Mouse (Mus musculus): ENCODE measurements around the gene Kdm5b.
"Not testable (repeated sequence)": the region's sequence is repeated elsewhere in the genome, so short reads cannot be mapped to it uniquely, and the experiment has no call there.

Kdm5b gene

GRCm38 (mm10) chr1:134559976-134560375 is at the start of gene Kdm5b:
TSS of gene Kdm5b (plus strand) at chr1:134560171.
- peak; percentile 74 for DNase-seq (ENCODE audit: low read depth, low spot score)

GRCm38 (mm10) chr1:134512183-134512582 is 47.8 kb upstream of the Kdm5b start:
- no peak for DNase-seq (ENCODE audit: low read depth, low spot score)

- DNase-seq (ENCODE audit: low read depth, low spot score) = no peak
These were observed 47.4 kb upstream of the Kdm5b start for GRCm38 (mm10) chr1:134512584-134512983.

- DNase-seq (ENCODE audit: low read depth, low spot score) = no peak
These were observed 46.6 kb upstream of the Kdm5b start for GRCm38 (mm10) chr1:134513312-134513860.

- DNase-seq (ENCODE audit: low read depth, low spot score) = no peak
These were observed 45.9 kb upstream of the Kdm5b start for GRCm38 (mm10) chr1:134513876-134514590.

- DNase-seq (ENCODE audit: low read depth, low spot score) = no peak
These were observed 44.1 kb upstream of the Kdm5b start for GRCm38 (mm10) chr1:134515891-134516290.

GRCm38 (mm10) chr1:134516491-134517198 is 43.3 kb upstream of the Kdm5b start:
- DNase-seq (ENCODE audit: low read depth, low spot score) = no peak

- DNase-seq (ENCODE audit: low read depth, low spot score) = not testable (repeated sequence)
These were observed 42.1 kb upstream of the Kdm5b start for GRCm38 (mm10) chr1:134517841-134518240.

GRCm38 (mm10) chr1:134518677-134519076 is 41.3 kb upstream of the Kdm5b start:
- DNase-seq (ENCODE audit: low read depth, low spot score) = peak; percentile 65

GRCm38 (mm10) chr1:134519201-134519600 is 40.8 kb upstream of the Kdm5b start:
- DNase-seq (ENCODE audit: low read depth, low spot score) = not testable (repeated sequence)

GRCm38 (mm10) chr1:134520001-134520721 is 39.8 kb upstream of the Kdm5b start:
- no peak for DNase-seq (ENCODE audit: low read depth, low spot score)

- no peak for DNase-seq (ENCODE audit: low read depth, low spot score)
These were observed 38.8 kb upstream of the Kdm5b start for GRCm38 (mm10) chr1:134521163-134521562.

- no peak for DNase-seq (ENCODE audit: low read depth, low spot score)
These were observed 37.6 kb upstream of the Kdm5b start for GRCm38 (mm10) chr1:134522325-134522724.

GRCm38 (mm10) chr1:134524424-134524823 is 35.5 kb upstream of the Kdm5b start:
- peak; percentile 28 for DNase-seq (ENCODE audit: low read depth, low spot score)

- no peak for DNase-seq (ENCODE audit: low read depth, low spot score)
These were observed 35.0 kb upstream of the Kdm5b start for GRCm38 (mm10) chr1:134525015-134525414.

- no peak for DNase-seq (ENCODE audit: low read depth, low spot score)
These were observed 33.2 kb upstream of the Kdm5b start for GRCm38 (mm10) chr1:134526752-134527151.

GRCm38 (mm10) chr1:134530618-134531017 is 29.4 kb upstream of the Kdm5b start:
- DNase-seq (ENCODE audit: low read depth, low spot score) = no peak

- not testable (repeated sequence) for DNase-seq (ENCODE audit: low read depth, low spot score)
These were observed 26.3 kb upstream of the Kdm5b start for GRCm38 (mm10) chr1:134533710-134534109.

GRCm38 (mm10) chr1:134535054-134535453 is 24.9 kb upstream of the Kdm5b start:
- no peak for DNase-seq (ENCODE audit: low read depth, low spot score)

GRCm38 (mm10) chr1:134535513-134535912 is 24.5 kb upstream of the Kdm5b start:
- DNase-seq (ENCODE audit: low read depth, low spot score) = no peak

- DNase-seq (ENCODE audit: low read depth, low spot score) = no peak
These were observed 19.4 kb upstream of the Kdm5b start for GRCm38 (mm10) chr1:134540610-134541009.

GRCm38 (mm10) chr1:134548231-134548630 is 11.7 kb upstream of the Kdm5b start:
- no peak for DNase-seq (ENCODE audit: low read depth, low spot score)

Measured in retina, adult 2 months (tissue).